In genomic region chr6:51606803-51607202, GRCm38 (mm10) we compare ENCODE assay signal across 22 mouse cellular contexts.
A peak's percentile ranks its signal among the peaks of the same experiment; 100 is the strongest.
DNase-seq lines count a peak whose midpoint lies in the region; ATAC-seq lines count a peak whose summit lies in the region.
"Had no signal": no experiment of that assay in that cellular context is flagged by ENCODE, and none has a peak within 500 bp of the region (broad histone marks: within the 10 kb centered on the region; RNA-seq: fewer than 3 reads in every experiment).

No protein-coding gene starts in this region.

- H3K4me3 ChIP-seq in forebrain, embryonic 12.5 days (replicated peaks), result no peak overlapping the region
- H3K4me3 ChIP-seq in forebrain, embryonic 10.5 days, result no peak overlapping the region
- H3K4me3 ChIP-seq in midbrain, embryonic 10.5 days, result no peak overlapping the region
- no peak overlapping the region for H3K4me3 ChIP-seq in midbrain, embryonic 11.5 days (ENCODE audit: low read depth, low read length)
- no peak overlapping the region for H3K4me3 ChIP-seq in hindbrain, embryonic 16.5 days (ENCODE audit: low read length)
- H3K4me3 ChIP-seq: embryonic facial prominence, embryonic 12.5 days; heart, embryonic 12.5 days; limb, embryonic 13.5 days; liver, embryonic 15.5 days had no signal

- whole genome bisulfite sequencing in forebrain, embryonic 12.5 days, result 31% methylated on average over 7 of the region's 7 CpGs
- WGBS in forebrain, embryonic 10.5 days, result 47% methylated on average over 7 of the region's 7 CpGs
- WGBS in midbrain, embryonic 10.5 days, result 35% methylated on average over 7 of the region's 7 CpGs
- WGBS in midbrain, embryonic 11.5 days, result 28% methylated on average over 7 of the region's 7 CpGs
- 19% methylated on average over 7 of the region's 7 CpGs for WGBS in hindbrain, embryonic 16.5 days

- no peaks in the 10 kb centered on the region for H3K9me3 ChIP-seq in forebrain, embryonic 12.5 days
- no peaks in the 10 kb centered on the region for H3K9me3 ChIP-seq in forebrain, embryonic 10.5 days
- no peaks in the 10 kb centered on the region; the same call in 1 of the 2 replicates for H3K9me3 ChIP-seq in midbrain, embryonic 10.5 days (replicated peaks)
- H3K9me3 ChIP-seq in midbrain, embryonic 11.5 days (ENCODE audit: control insufficient read depth, low read length), result no peaks in the 10 kb centered on the region
- no peaks in the 10 kb centered on the region for H3K9me3 ChIP-seq in hindbrain, embryonic 16.5 days (ENCODE audit: control insufficient read depth, low read length)
- H3K9me3 ChIP-seq: embryonic facial prominence, embryonic 12.5 days; G1E; limb, embryonic 13.5 days; liver, embryonic 15.5 days had no signal

- no peak for DNase-seq in forebrain, embryonic 10.5 days (ENCODE audit: extremely low spot score, low spot score)
- no peak for DNase-seq in midbrain, embryonic 10.5 days (ENCODE audit: low spot score)
- no peak for DNase-seq in midbrain, embryonic 11.5 days (ENCODE audit: low spot score, missing footprints)
- peak; percentile 52 for DNase-seq in retina, embryonic 14.5 days (ENCODE audit: low spot score)
- DNase-seq in natural killer cell, adult 2 months (ENCODE audit: low spot score in 2 of 2), result no peak
- DNase-seq: cerebellum, adult 18-20 months; heart, postnatal 4 days; kidney, adult 11 months; kidney, postnatal 14 days; layer of hippocampus, adult 9-11 months; lung, postnatal 10 days; right cerebral cortex, postnatal 14 days; thymus, postnatal 14 days had no signal

- H3K36me3 ChIP-seq in forebrain, embryonic 12.5 days (replicated peaks), result no peaks in the 10 kb centered on the region
- H3K36me3 ChIP-seq in forebrain, embryonic 10.5 days (replicated peaks), result no peaks in the 10 kb centered on the region
- no peaks in the 10 kb centered on the region for H3K36me3 ChIP-seq in midbrain, embryonic 10.5 days
- no peaks in the 10 kb centered on the region for H3K36me3 ChIP-seq in midbrain, embryonic 11.5 days (ENCODE audit: control insufficient read depth, insufficient read depth, low read length)
- no peaks in the 10 kb centered on the region for H3K36me3 ChIP-seq in hindbrain, embryonic 16.5 days (ENCODE audit: control insufficient read depth, insufficient read depth, low read length)
- H3K36me3 ChIP-seq: embryonic facial prominence, embryonic 12.5 days; G1E; heart, embryonic 12.5 days; limb, embryonic 13.5 days; liver, embryonic 15.5 days had no signal

- H3K27ac ChIP-seq in forebrain, embryonic 12.5 days, result peak overlapping the region; percentile 16; the same call in 1 of the 2 replicates
- no peak overlapping the region for H3K27ac ChIP-seq in forebrain, embryonic 10.5 days
- H3K27ac ChIP-seq in midbrain, embryonic 10.5 days (replicated peaks), result peak overlapping the region; percentile 52; the same call in 1 of the 2 replicates
- H3K27ac ChIP-seq in midbrain, embryonic 11.5 days (ENCODE audit: low read depth, low read length), result no peak overlapping the region
- H3K27ac ChIP-seq in hindbrain, embryonic 16.5 days (ENCODE audit: low read depth, low read length), result peak overlapping the region; percentile 5; the same call in 1 of the 2 replicates
- H3K27ac ChIP-seq: embryonic facial prominence, embryonic 12.5 days; limb, embryonic 13.5 days; liver, embryonic 15.5 days had no signal

- H3K4me2 ChIP-seq in forebrain, embryonic 12.5 days, result no peak overlapping the region
- no peak overlapping the region for H3K4me2 ChIP-seq in midbrain, embryonic 11.5 days
- H3K4me2 ChIP-seq in hindbrain, embryonic 16.5 days (ENCODE audit: low read length), result no peak overlapping the region
- H3K4me2 ChIP-seq: embryonic facial prominence, embryonic 12.5 days; heart, embryonic 12.5 days; limb, embryonic 13.5 days; liver, embryonic 15.5 days had no signal

- ATAC-seq in forebrain, embryonic 12.5 days (ENCODE audit: low FRiP score), result no peak
- ATAC-seq in midbrain, embryonic 11.5 days (ENCODE audit: low FRiP score), result no peak
- ATAC-seq in hindbrain, embryonic 16.5 days, result peak; percentile 41; the same call in 1 of the 2 replicates
- no peak for ATAC-seq in erythroblast, adult 5-6 weeks (replicated peaks; ENCODE audit: low FRiP score, poor library complexity, severe bottlenecking)
- ATAC-seq: CD4-positive, CD25-positive, alpha-beta regulatory T cell, adult 4 months had no signal

- H3K4me1 ChIP-seq in forebrain, embryonic 12.5 days, result peaks cover 20% of the 10 kb centered on the region
- peaks cover 21% of the 10 kb centered on the region for H3K4me1 ChIP-seq in forebrain, embryonic 10.5 days
- peaks cover 33% of the 10 kb centered on the region for H3K4me1 ChIP-seq in midbrain, embryonic 10.5 days
- H3K4me1 ChIP-seq in midbrain, embryonic 11.5 days (ENCODE audit: control insufficient read depth, insufficient read depth, low read length), result peaks cover 10% of the 10 kb centered on the region; the same call in 1 of the 2 replicates
- H3K4me1 ChIP-seq in hindbrain, embryonic 16.5 days (ENCODE audit: control insufficient read depth, insufficient read depth, low read depth, low read length), result peaks cover 2% of the 10 kb centered on the region
- H3K4me1 ChIP-seq: embryonic facial prominence, embryonic 12.5 days; limb, embryonic 13.5 days; liver, embryonic 15.5 days had no signal

- H3K27me3 ChIP-seq in forebrain, embryonic 12.5 days, result 0 out of 2 replicates have a peak, but pooled peaks cover 4% of the 10 kb centered on the region
- H3K27me3 ChIP-seq in forebrain, embryonic 10.5 days (ENCODE audit: poor library complexity, severe bottlenecking), result peaks cover 28% of the 10 kb centered on the region
- peaks cover 21% of the 10 kb centered on the region for H3K27me3 ChIP-seq in midbrain, embryonic 10.5 days (ENCODE audit: low read depth, poor library complexity, severe bottlenecking)
- no peaks in the 10 kb centered on the region for H3K27me3 ChIP-seq in midbrain, embryonic 11.5 days (ENCODE audit: control insufficient read depth, insufficient read depth, low read length)
- H3K27me3 ChIP-seq in hindbrain, embryonic 16.5 days (replicated peaks; ENCODE audit: control insufficient read depth, insufficient read depth, low read length), result no peaks in the 10 kb centered on the region
- H3K27me3 ChIP-seq: heart, embryonic 12.5 days had no signal

- H3K9ac ChIP-seq in forebrain, embryonic 12.5 days, result no peak overlapping the region
- no peak overlapping the region for H3K9ac ChIP-seq in midbrain, embryonic 11.5 days (ENCODE audit: low read length)
- H3K9ac ChIP-seq in hindbrain, embryonic 16.5 days (ENCODE audit: low read depth, low read length), result no peak overlapping the region
- H3K9ac ChIP-seq: embryonic facial prominence, embryonic 12.5 days; heart, embryonic 12.5 days; limb, embryonic 13.5 days; liver, embryonic 15.5 days had no signal

Comparison
In these comparisons a context has a peak if more than half of its experiments do, and no peak if none do; other contexts are left out.
1. H3K27ac ChIP-seq: peak in forebrain, embryonic 12.5 days (single experiment), midbrain, embryonic 10.5 days (single experiment) and hindbrain, embryonic 16.5 days (single experiment); none in forebrain, embryonic 10.5 days (single experiment) and midbrain, embryonic 11.5 days (single experiment).